ENCODE assay signal across 8 mouse cellular contexts in the genomic region with DNA sequence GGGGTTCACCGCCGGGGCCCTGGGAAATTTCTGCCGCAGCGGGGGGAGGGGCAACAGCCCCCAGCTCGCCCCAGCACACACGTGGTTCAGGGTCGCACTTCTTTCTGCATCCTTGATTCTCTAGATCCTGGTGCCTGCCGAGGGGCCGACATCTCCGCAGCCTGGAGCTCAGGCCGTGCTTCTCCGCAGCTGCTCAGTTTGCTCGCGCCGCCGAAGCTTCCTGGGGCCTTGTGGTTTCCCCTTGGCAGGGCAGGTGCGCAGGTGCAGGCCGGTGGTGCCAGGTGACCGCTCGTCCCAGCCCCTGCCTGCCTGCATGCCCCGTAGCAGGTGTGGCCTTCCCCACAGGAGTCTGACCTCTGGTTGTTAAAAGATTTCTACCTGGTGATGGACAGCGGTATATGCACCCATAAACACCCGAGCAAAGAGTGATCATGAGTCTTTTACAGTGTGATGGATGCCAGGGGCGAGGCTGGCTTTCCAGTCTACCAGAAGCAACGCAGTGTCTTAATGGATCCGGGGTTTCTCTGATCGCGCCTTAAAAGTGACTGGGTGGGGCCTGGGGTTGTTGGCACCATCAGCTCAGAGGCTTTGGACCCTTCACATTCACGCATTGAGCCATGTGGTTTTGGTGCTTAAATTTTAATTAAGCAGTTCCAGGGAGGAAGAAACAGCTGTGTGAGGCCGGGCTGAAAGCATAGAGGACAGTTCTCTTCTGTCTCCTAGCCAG. TPM values are rescaled to one million over a fixed set of nuclear protein-coding genes. Genes with fewer than 3 reads are reported as not detected.
A peak's percentile ranks its signal among the peaks of the same experiment; 100 is the strongest.
DNase-seq lines count a peak whose midpoint lies in the region; ATAC-seq and TF ChIP-seq lines count a peak whose summit lies in the region.

No protein-coding gene starts in this region.

- peak; percentile 49 for ATAC-seq in lung, embryonic 15.5 days (ENCODE audit: borderline replicate concordance, extremely low read depth, low FRiP score, low TSS enrichment)
- ATAC-seq in liver, postnatal 0 days = no peak

- TF ChIP-seq CTCF in lung, adult 2 months (IDR thresholded peaks at IDR 0.05; ENCODE audit: insufficient read depth, low read length) = no peak
- no peak for TF ChIP-seq CTCF in liver, postnatal 0 days (IDR thresholded peaks at IDR 0.05; ENCODE audit: low read depth)

- H3K4me1 ChIP-seq in lung, embryonic 15.5 days = peaks cover 4% of the 10 kb centered on the region; the same call in 1 of the 2 replicates
- peaks cover 6% of the 10 kb centered on the region; the same call in 1 of the 2 replicates for H3K4me1 ChIP-seq in lung, adult 2 months (ENCODE audit: control insufficient read depth, insufficient read depth, low read length)
- H3K4me1 ChIP-seq in liver, postnatal 0 days (ENCODE audit: insufficient read depth) = 0 out of 2 replicates have a peak, but pooled peaks cover 7% of the 10 kb centered on the region

- H3K9ac ChIP-seq in lung, embryonic 15.5 days = no peak overlapping the region
- H3K9ac ChIP-seq in liver, postnatal 0 days (replicated peaks) = peak overlapping the region; percentile 28; the same call in 1 of the 2 replicates

- DNase-seq in lung, adult 2 months = no peak
- peak; percentile 83 to 84 for DNase-seq in cerebellum, postnatal 25 days
- peak; percentile 45 to 53 for DNase-seq in frontal cortex, postnatal 36 days (ENCODE audit: low spot score in 2 of 2)
- peak; percentile 56 for DNase-seq in kidney, postnatal 14 days
- peak; percentile 24 for DNase-seq in liver, postnatal 0 days
- peak; percentile 52 for DNase-seq in right cerebral cortex, postnatal 25 days
- no peak for DNase-seq in urinary bladder, postnatal 36 days (ENCODE audit: low spot score in 2 of 2)

- H3K4me3 ChIP-seq in lung, embryonic 15.5 days = peak overlapping the region; percentile 30
- H3K4me3 ChIP-seq in lung, adult 2 months (replicated peaks; ENCODE audit: extremely low read depth, low read depth, low read length) = no peak overlapping the region
- H3K4me3 ChIP-seq in liver, postnatal 0 days (ENCODE audit: low read depth, low read length) = peak overlapping the region; percentile 42

- H3K36me3 ChIP-seq in lung, embryonic 15.5 days = no peaks in the 10 kb centered on the region
- H3K36me3 ChIP-seq in liver, postnatal 0 days (replicated peaks; ENCODE audit: insufficient read depth, low read length) = no peaks in the 10 kb centered on the region

- H3K9me3 ChIP-seq in lung, embryonic 15.5 days = no peaks in the 10 kb centered on the region
- no peaks in the 10 kb centered on the region for H3K9me3 ChIP-seq in liver, postnatal 0 days (ENCODE audit: low read length)

- H3K27me3 ChIP-seq in lung, embryonic 15.5 days = peaks cover 19% of the 10 kb centered on the region; the same call in 1 of the 2 replicates
- 0 out of 2 replicates have a peak, but pooled peaks cover 2% of the 10 kb centered on the region for H3K27me3 ChIP-seq in liver, postnatal 0 days (ENCODE audit: insufficient read depth, low read length)

- H3K27ac ChIP-seq in lung, embryonic 15.5 days = no peak overlapping the region
- no peak overlapping the region for H3K27ac ChIP-seq in liver, postnatal 0 days (ENCODE audit: low read depth)

- no peak for TF ChIP-seq EP300 in liver, postnatal 0 days (IDR thresholded peaks at IDR 0.05; ENCODE audit: low read depth)

- WGBS in lung, embryonic 15.5 days = 8% methylated on average over 30 of the region's 30 CpGs
- WGBS in lung, adult 2 months = 8% methylated on average over 30 of the region's 30 CpGs
- 9% methylated on average over 30 of the region's 30 CpGs for WGBS in liver, postnatal 0 days (ENCODE audit: insufficient replicate concordance)

- H3K4me2 ChIP-seq in lung, embryonic 15.5 days = peak overlapping the region; percentile 71
- peak overlapping the region; percentile 71 for H3K4me2 ChIP-seq in liver, postnatal 0 days (ENCODE audit: low read depth, low read length)

- no peak for TF ChIP-seq POLR2A in lung, adult 2 months (IDR thresholded peaks at IDR 0.05; ENCODE audit: borderline replicate concordance, extremely low read depth, low read depth, low read length)

RNA-seq across cellular contexts. Expression of gene Dnajc6, which starts 12.6 kb away (rescaled TPM):
- polyA plus RNA-seq in lung, embryonic 15.5 days (2015; fragmentation: Nextera tagmentation; extraction: Ambion mirVana) = 0.60 and 0.98 TPM in 2 replicates
- polyA plus RNA-seq in lung, adult 2 months (2012; rRNA removed) = 1.2 and 1.9 TPM in 2 replicates
- polyA plus RNA-seq in liver, postnatal 0 days (2015; fragmentation: Nextera tagmentation; extraction: Ambion mirVana) = 0.16 and 0.22 TPM in 2 replicates

Comparison
In these comparisons a context has a peak if more than half of its experiments do, and no peak if none do; other contexts are left out.
1. DNase-seq: peak in cerebellum, postnatal 25 days (2 of 2), frontal cortex, postnatal 36 days (2 of 2), kidney, postnatal 14 days (single experiment), liver, postnatal 0 days (single experiment) and right cerebral cortex, postnatal 25 days (single experiment); none in lung, adult 2 months (single experiment) and urinary bladder, postnatal 36 days (0 of 2).